Mouse (Mus musculus): ENCODE measurements at regions not wholly inside any gene's neighbourhood (a gene's known extent, or its start where the extent isn't known, plus 50 kb on each side); places are given as distances from the start of the nearest gene placed in this dataset.

DNA sequence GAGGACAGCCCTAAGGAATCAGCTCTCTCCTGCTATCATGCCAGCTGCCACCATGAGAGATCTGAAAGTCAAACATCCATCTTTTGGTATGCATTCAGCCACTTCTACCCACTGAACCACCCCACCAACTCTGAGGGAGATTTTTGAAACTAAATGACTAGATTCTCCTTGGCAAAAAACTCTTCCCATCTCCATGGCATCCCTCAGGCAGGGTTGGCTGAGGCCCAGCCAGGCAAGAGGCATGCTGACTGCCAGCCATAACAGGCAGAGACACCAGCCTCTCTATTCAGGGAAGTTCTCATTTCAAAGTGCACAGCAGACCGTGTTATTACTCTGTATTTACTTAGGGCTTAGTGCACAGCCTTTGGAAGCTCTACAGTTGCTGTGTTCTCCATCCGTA lies 90.5 kb upstream of the Zdhhc25 start:
- no peak for TF ChIP-seq CTCF (IDR thresholded peaks at IDR 0.05; ENCODE audit: extremely low read depth, insufficient read length, insufficient replicate concordance, low read depth, low read length)
- no peak for TF ChIP-seq POLR2A (IDR thresholded peaks at IDR 0.05; ENCODE audit: low read depth, low read length)

Data from small intestine, adult 2 months (tissue).